Mouse (Mus musculus): ENCODE data around the gene Limch1. TPM values are rescaled to one million over a fixed set of nuclear protein-coding genes. Genes with fewer than 3 reads are reported as not detected.

Limch1 gene
- polyA plus RNA-seq, 1 experiment from 2014 or later, result 41.1 TPM

- TF ChIP-seq CTCF (IDR thresholded peaks at IDR 0.05), result peak; percentile 25
- H3K27me3 ChIP-seq, result no peaks in the 10 kb centered on the region
- no peak for DNase-seq (ENCODE audit: low read depth, low spot score)
- in situ Hi-C loops (cut with MboI; ENCODE audit: low pct_unique_long_range_greater_than_20kb), result no loop called here
- ChIA-PET POLR2A (no interaction called here), CTCF (no interaction called here)
- no peak for ATAC-seq
Measured at GRCm38 (mm10) chr5:66782851-66783250, 37.2 kb downstream of the Limch1 start.

GRCm38 (mm10) chr5:66784624-66785361, 39.2 kb downstream of the Limch1 start:
- in situ Hi-C loops (cut with MboI; ENCODE audit: low pct_unique_long_range_greater_than_20kb), result no loop called here
- ATAC-seq, result no peak
- no peak for TF ChIP-seq CTCF (IDR thresholded peaks at IDR 0.05)
- CTCF ChIA-PET, result no interaction called here
- no peak for DNase-seq (ENCODE audit: low read depth, low spot score)
- POLR2A ChIA-PET, result interaction anchor here (0.7 kb wide), 1 partner anchor 17 kb away, joined by 5 read pairs; no protein-coding TSS in a partner anchor
- no peaks in the 10 kb centered on the region for H3K27me3 ChIP-seq

- DNase-seq (ENCODE audit: low read depth, low spot score) (no peak), ATAC-seq (no peak)
- TF ChIP-seq CTCF (IDR thresholded peaks at IDR 0.05), result no peak
- no peaks in the 10 kb centered on the region for H3K27me3 ChIP-seq
- in situ Hi-C loops (cut with MboI; ENCODE audit: low pct_unique_long_range_greater_than_20kb), result no loop called here
- ChIA-PET CTCF (no interaction called here), POLR2A (interaction anchor here (0.5 to 0.6 kb wide), 2 partner anchors 10 to 13 kb away, joined by 3 read pairs; no protein-coding TSS in a partner anchor)
Measured at GRCm38 (mm10) chr5:66785995-66786620, 40.5 kb downstream of the Limch1 start.

- no peak for TF ChIP-seq CTCF (IDR thresholded peaks at IDR 0.05)
- no peak for DNase-seq (ENCODE audit: low read depth, low spot score)
- ChIA-PET POLR2A (interaction anchor here (0.5 kb wide), 1 partner anchor 13 kb away, joined by 3 read pairs; no protein-coding TSS in a partner anchor), CTCF (no interaction called here)
- in situ Hi-C loops (cut with MboI; ENCODE audit: low pct_unique_long_range_greater_than_20kb), result no loop called here
- H3K27me3 ChIP-seq, result no peaks in the 10 kb centered on the region
- no peak for ATAC-seq
Measured at GRCm38 (mm10) chr5:66786621-66787061, 41.0 kb downstream of the Limch1 start.

- DNase-seq (ENCODE audit: low read depth, low spot score) (no peak), ATAC-seq (no peak)
- ChIA-PET POLR2A (no interaction called here), CTCF (no interaction called here)
- in situ Hi-C loops (cut with MboI; ENCODE audit: low pct_unique_long_range_greater_than_20kb), result no loop called here
- TF ChIP-seq CTCF (IDR thresholded peaks at IDR 0.05), result no peak
- no peaks in the 10 kb centered on the region for H3K27me3 ChIP-seq
Measured at GRCm38 (mm10) chr5:66789041-66789440, 43.4 kb downstream of the Limch1 start.

- no peak for TF ChIP-seq CTCF (IDR thresholded peaks at IDR 0.05)
- CTCF ChIA-PET, result interaction anchor here (1.3 to 1.9 kb wide), 2 partner anchors 10 to 13 kb away, joined by 4 to 6 read pairs; no protein-coding TSS in a partner anchor
- in situ Hi-C loops (cut with MboI; ENCODE audit: low pct_unique_long_range_greater_than_20kb), result no loop called here
- POLR2A ChIA-PET, result no interaction called here
- H3K27me3 ChIP-seq, result no peaks in the 10 kb centered on the region
- DNase-seq (ENCODE audit: low read depth, low spot score) (no peak), ATAC-seq (no peak)
Measured at GRCm38 (mm10) chr5:66791161-66791560, 45.5 kb downstream of the Limch1 start.

- ATAC-seq (no peak), DNase-seq (ENCODE audit: low read depth, low spot score) (no peak)
- no peak for TF ChIP-seq CTCF (IDR thresholded peaks at IDR 0.05)
- H3K27me3 ChIP-seq, result no peaks in the 10 kb centered on the region
- in situ Hi-C loops (cut with MboI; ENCODE audit: low pct_unique_long_range_greater_than_20kb), result no loop called here
- POLR2A ChIA-PET, result interaction anchor here (0.7 kb wide), 1 partner anchor 22 kb away, joined by 3 read pairs; no protein-coding TSS in a partner anchor
- CTCF ChIA-PET, result interaction anchor here (1.4 to 1.9 kb wide), 2 partner anchors 10 to 46 kb away, joined by 5 to 6 read pairs; no protein-coding TSS in a partner anchor
Measured at GRCm38 (mm10) chr5:66793251-66793650, 47.6 kb downstream of the Limch1 start.

GRCm38 (mm10) chr5:66797326-66797725, 51.7 kb downstream of the Limch1 start:
- ChIA-PET POLR2A (no interaction called here), CTCF (interaction anchor here (0.6 kb wide), 1 partner anchor 17 kb away, joined by 3 read pairs; no protein-coding TSS in a partner anchor)
- no peaks in the 10 kb centered on the region for H3K27me3 ChIP-seq
- ATAC-seq (no peak), DNase-seq (ENCODE audit: low read depth, low spot score) (no peak)
- in situ Hi-C loops (cut with MboI; ENCODE audit: low pct_unique_long_range_greater_than_20kb), result no loop called here
- TF ChIP-seq CTCF (IDR thresholded peaks at IDR 0.05), result no peak

GRCm38 (mm10) chr5:66798135-66798534, 52.5 kb downstream of the Limch1 start:
- in situ Hi-C loops (cut with MboI; ENCODE audit: low pct_unique_long_range_greater_than_20kb), result no loop called here
- no peaks in the 10 kb centered on the region for H3K27me3 ChIP-seq
- ChIA-PET POLR2A (no interaction called here), CTCF (no interaction called here)
- TF ChIP-seq CTCF (IDR thresholded peaks at IDR 0.05), result no peak
- DNase-seq (ENCODE audit: low read depth, low spot score) (no peak), ATAC-seq (no peak)

GRCm38 (mm10) chr5:66798591-66799003, 53.0 kb downstream of the Limch1 start:
- TF ChIP-seq CTCF (IDR thresholded peaks at IDR 0.05), result no peak
- ATAC-seq (no peak), DNase-seq (ENCODE audit: low read depth, low spot score) (no peak)
- POLR2A ChIA-PET, result no interaction called here
- CTCF ChIA-PET, result no interaction called here
- in situ Hi-C loops (cut with MboI; ENCODE audit: low pct_unique_long_range_greater_than_20kb), result no loop called here
- H3K27me3 ChIP-seq, result no peaks in the 10 kb centered on the region

GRCm38 (mm10) chr5:66800243-66800642, 54.6 kb downstream of the Limch1 start:
- ATAC-seq, result no peak
- in situ Hi-C loops (cut with MboI; ENCODE audit: low pct_unique_long_range_greater_than_20kb), result no loop called here
- POLR2A ChIA-PET, result no interaction called here
- DNase-seq (ENCODE audit: low read depth, low spot score), result no peak
- no peaks in the 10 kb centered on the region for H3K27me3 ChIP-seq
- CTCF ChIA-PET, result interaction anchor here (1.2 kb wide), 1 partner anchor 8 kb away, joined by 4 read pairs; no protein-coding TSS in a partner anchor
- no peak for TF ChIP-seq CTCF (IDR thresholded peaks at IDR 0.05)
